ENCODE assay signal across 8 mouse cellular contexts in the genomic region with DNA sequence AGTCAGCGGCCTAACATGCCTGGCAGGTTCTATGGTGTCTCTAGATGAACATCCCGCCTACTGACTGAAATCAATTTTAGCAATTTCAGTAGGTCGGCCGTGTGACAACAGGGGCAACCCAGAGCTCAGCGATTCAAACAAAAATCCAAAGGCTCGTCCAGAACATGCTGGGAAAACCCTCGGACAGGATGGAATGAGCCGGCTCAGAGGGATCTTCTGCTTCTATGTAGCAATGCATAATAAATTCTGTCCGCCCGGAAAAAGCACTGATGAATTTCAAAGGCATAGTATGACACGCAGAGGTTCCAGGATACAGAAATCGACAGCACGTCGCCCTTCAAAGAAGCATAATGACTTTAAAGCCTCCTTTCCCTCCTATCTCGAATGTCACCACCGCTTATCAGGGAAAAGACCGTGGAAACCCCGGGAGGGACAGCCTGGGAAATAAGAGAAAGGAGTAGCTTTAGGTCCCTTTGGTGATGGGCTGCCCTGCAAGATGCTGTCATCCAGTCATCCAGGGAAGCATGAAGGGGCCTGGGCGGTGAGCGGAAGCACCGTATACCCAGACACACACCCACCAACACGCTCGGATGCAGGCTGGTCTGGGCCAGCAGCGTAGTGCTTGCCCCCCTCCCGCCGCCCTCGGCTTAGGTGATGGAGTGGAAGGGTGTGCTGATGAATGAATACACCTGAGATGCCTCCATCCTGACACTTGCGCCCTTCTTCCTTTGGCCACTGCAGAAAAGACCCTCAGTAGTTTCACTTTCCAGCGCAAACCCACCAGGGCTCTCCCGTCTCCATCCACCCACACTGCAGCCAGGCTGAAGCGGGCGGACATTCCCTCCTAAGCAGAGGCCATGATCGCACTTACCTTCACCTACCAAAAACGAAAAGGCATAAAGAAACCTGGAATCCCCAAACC. TPM values are rescaled to one million over a fixed set of nuclear protein-coding genes. Genes with fewer than 3 reads are reported as not detected.
DNase-seq lines count a peak whose midpoint lies in the region; ATAC-seq lines count a peak whose summit lies in the region.

No protein-coding gene starts in this region.

- no peaks in the 10 kb centered on the region for H3K9me3 ChIP-seq in limb, embryonic 10.5 days (replicated peaks)
- H3K9me3 ChIP-seq in midbrain, embryonic 12.5 days, result 0 out of 2 replicates have a peak, but pooled peaks cover 2% of the 10 kb centered on the region

- WGBS in limb, embryonic 10.5 days, result 2% methylated on average over 34 of the region's 34 CpGs
- under 1% methylated on average over 34 of the region's 34 CpGs for WGBS in midbrain, embryonic 12.5 days

- H3K27me3 ChIP-seq in limb, embryonic 10.5 days (ENCODE audit: low read depth, poor library complexity, severe bottlenecking), result no peaks in the 10 kb centered on the region
- H3K27me3 ChIP-seq in midbrain, embryonic 12.5 days, result no peaks in the 10 kb centered on the region

- H3K4me3 ChIP-seq in limb, embryonic 10.5 days, result peak overlapping the region; percentile 79
- H3K4me3 ChIP-seq in midbrain, embryonic 12.5 days, result peak overlapping the region; percentile 75

- DNase-seq in adrenal gland, postnatal 25 days, result peak; percentile 16
- DNase-seq in adrenal gland, postnatal 10 days, result no peak
- DNase-seq in T-cell, adult 2 months (ENCODE audit: low spot score), result peak; percentile 57
- DNase-seq in embryo, embryonic 9.5 days (ENCODE audit: extremely low spot score), result peak; percentile 32
- DNase-seq in heart, postnatal 10 days, result peak; percentile 55 to 57
- peak; percentile 72 for DNase-seq in limb, embryonic 10.5 days (ENCODE audit: low spot score)
- peak; percentile 34 to 45 for DNase-seq in spleen, postnatal 36 days (ENCODE audit: low spot score in 2 of 2)

- H3K27ac ChIP-seq in limb, embryonic 10.5 days, result peak overlapping the region; percentile 88
- peak overlapping the region; percentile 90 for H3K27ac ChIP-seq in midbrain, embryonic 12.5 days (replicated peaks)

- H3K4me2 ChIP-seq in midbrain, embryonic 12.5 days (replicated peaks), result peak overlapping the region; percentile 81

- H3K9ac ChIP-seq in midbrain, embryonic 12.5 days (replicated peaks), result peak overlapping the region; percentile 80

- ATAC-seq in midbrain, embryonic 12.5 days (ENCODE audit: low FRiP score, low read depth), result peak; percentile 50

- H3K4me1 ChIP-seq in limb, embryonic 10.5 days, result peaks cover 17% of the 10 kb centered on the region
- peaks cover 20% of the 10 kb centered on the region for H3K4me1 ChIP-seq in midbrain, embryonic 12.5 days

- intact Hi-C loops in heart, postnatal 10 days (cut with DNase I), result loop anchor here (2.0 to 5.0 kb wide), 3 partner anchors 18 to 100 kb away; no protein-coding TSS in a partner anchor

- no peaks in the 10 kb centered on the region for H3K36me3 ChIP-seq in limb, embryonic 10.5 days
- H3K36me3 ChIP-seq in midbrain, embryonic 12.5 days, result no peaks in the 10 kb centered on the region

RNA-seq across cellular contexts. Expression of gene Sorbs1, which starts 0.8 kb away (rescaled TPM):
- total RNA-seq in adrenal gland, postnatal 25 days (2021), result 66.4 and 76.7 TPM in 2 replicates
- total RNA-seq in adrenal gland, postnatal 10 days (2021), result 100 to 1,000 TPM; 172 to 181 TPM
- 100 to 1,000 TPM; 355 to 547 TPM for total RNA-seq in heart, postnatal 10 days (2021)
- polyA plus RNA-seq in limb, embryonic 10.5 days (2016; fragmentation: Nextera tagmentation; extraction: Ambion mirVana), result 21.1 and 24.5 TPM in 2 replicates
- 62.1 and 79.4 TPM in 2 replicates for polyA plus RNA-seq in midbrain, embryonic 12.5 days (2016; fragmentation: Nextera tagmentation; extraction: Ambion mirVana)
